Mouse (Mus musculus): Measurements from ENCODE around the gene Syne1.

DNA sequence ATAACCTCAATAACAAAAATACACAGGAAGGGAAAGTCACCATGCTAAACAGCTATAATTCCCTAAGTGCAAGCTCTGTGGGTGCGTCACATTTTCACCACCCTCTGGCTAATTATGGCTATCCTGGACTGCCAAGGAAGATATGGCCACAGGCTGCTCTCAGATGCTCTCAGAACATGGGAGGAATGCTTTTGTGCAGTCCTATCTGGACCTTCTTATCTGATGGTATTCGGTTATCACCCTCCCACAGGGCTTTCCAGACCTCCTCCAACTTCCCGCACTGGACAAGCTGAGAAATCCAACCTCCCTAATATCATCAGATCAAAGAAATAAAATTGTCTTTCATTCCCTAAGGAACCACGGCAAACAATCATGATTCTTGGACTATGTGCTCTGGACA, 28.4 kb downstream of the Syne1 start:
- TF ChIP-seq POLR2A (IDR thresholded peaks at IDR 0.05; ENCODE audit: borderline replicate concordance, extremely low read depth, low read depth, low read length) (no peak), CTCF (IDR thresholded peaks at IDR 0.05; ENCODE audit: insufficient read depth, low read length) (no peak)
